Mouse (Mus musculus) hindbrain, embryonic 11.5 days (tissue): ENCODE results near the gene BC048562. TPM values are rescaled to one million over a fixed set of nuclear protein-coding genes. Genes with fewer than 3 reads are reported as not detected.

ENCODE experiments used
- ATAC-seq: fragments of 200-750 bp; cut with Nextera tagmentation; 2 replicates; pipeline ENCODE4 v1.8.0; 2017; ENCODE audit warnings: mild to moderate bottlenecking, moderate TSS enrichment, moderate library complexity; ENCODE audit not compliant: low FRiP score
- DNase-seq: peaks from one replicate; pipeline ENCODE4 v3.0.0-alpha.2; 2015; ENCODE audit warnings: low spot score
- H3K27ac ChIP-seq: fragments of 300-500 bp; sonication (generic); 2 replicates; pipeline ENCODE4 v1.5.1; 2014; ENCODE audit warnings: mild to moderate bottlenecking, low read depth, low read length
- H3K27me3 ChIP-seq: fragments of 300-500 bp; sonication (generic); 2 replicates; pipeline ENCODE4 v1.6.1; 2014; ENCODE audit warnings: mild to moderate bottlenecking, low read length, moderate library complexity, mixed read lengths; ENCODE audit not compliant: control insufficient read depth, insufficient read depth
- H3K36me3 ChIP-seq: fragments of 300-500 bp; sonication (generic); 2 replicates; pipeline ENCODE4 v1.6.1; 2014; ENCODE audit warnings: mild to moderate bottlenecking, low read length, moderate library complexity, mixed read lengths; ENCODE audit not compliant: control insufficient read depth, insufficient read depth
- H3K4me1 ChIP-seq: fragments of 300-500 bp; sonication (generic); replicated peaks from 2 replicates; pipeline ENCODE4 v1.6.1; 2014; ENCODE audit warnings: low read length, mixed read lengths; ENCODE audit not compliant: control insufficient read depth, insufficient read depth
- H3K4me2 ChIP-seq: fragments of 300-500 bp; sonication (generic); replicated peaks from 2 replicates; pipeline ENCODE4 v1.6.1; 2014; ENCODE audit warnings: mild to moderate bottlenecking, low read depth, low read length
- H3K4me3 ChIP-seq: fragments of 300-500 bp; sonication (generic); 2 replicates; pipeline ENCODE4 v1.5.1; 2014; ENCODE audit warnings: low read depth, low read length
- H3K9ac ChIP-seq: fragments of 300-500 bp; sonication (generic); 2 replicates; pipeline ENCODE4 v1.6.1; 2014; ENCODE audit warnings: low read depth, low read length
- H3K9me3 ChIP-seq: fragments of 300-500 bp; sonication (generic); 2 replicates; pipeline ENCODE4 v1.6.1; 2016; ENCODE audit warnings: low read length; ENCODE audit not compliant: control insufficient read depth
- WGBS: fragments of 180-500 bp; shearing (Covaris S2); extraction: QIAGEN DNeasy Blood & Tissue Kit; methylation state at CpG from one replicate; pipeline ENCODE4 v1.1.7; 2014; 5-methylcytosine and 5-hydroxymethylcytosine counted together
- polyA plus RNA-seq: library from polyadenylated mRNA; unstranded; fragments of >200 nt; fragmentation: Nextera tagmentation; extraction: Ambion mirVana; gene quantifications from 2 replicates; pipeline ENCODE4 v1.2.1, GENCODE M21; 2014

Gene BC048562
- polyA plus RNA-seq, 1 experiment from 2014 or later: not detected

- H3K36me3 ChIP-seq: no peaks in the 10 kb centered on the region
- peaks cover 3% of the 10 kb centered on the region; the same call in 1 of the 2 replicates for H3K4me1 ChIP-seq
- ATAC-seq (peak; percentile 71), DNase-seq (peak; percentile 80)
- H3K9ac ChIP-seq: peak within 1 kb of the TSS; percentile 49
- H3K9me3 ChIP-seq: no peaks in the 10 kb centered on the region
- no peaks in the 10 kb centered on the region for H3K27me3 ChIP-seq
- WGBS: 8% methylated on average over 10 of the region's 10 CpGs
- 0 out of 2 replicates have a peak within 1 kb of the TSS, but pooled peaks have one; percentile 14 for H3K27ac ChIP-seq
- peak within 1 kb of the TSS; percentile 43 for H3K4me3 ChIP-seq
- peak within 1 kb of the TSS; percentile 58 for H3K4me2 ChIP-seq
Measured at GRCm38 (mm10) chr9:108479721-108480351, 43.6 kb downstream of the BC048562 start, which contains the start of gene Lamb2. Gene Lamb2, plus strand, starts transcription at chr9:108479736.

- Histone ChIP-seq H3K9ac (no peak overlapping the region), H3K4me3 (0 out of 2 replicates have a peak overlapping the region, but pooled peaks have one; percentile 4), H3K9me3 (no peaks in the 10 kb centered on the region), H3K27ac (no peak overlapping the region), H3K36me3 (no peaks in the 10 kb centered on the region), H3K4me1 (peaks cover 3% of the 10 kb centered on the region; the same call in 1 of the 2 replicates), H3K27me3 (no peaks in the 10 kb centered on the region), H3K4me2 (no peak overlapping the region)
- ATAC-seq (no peak), DNase-seq (no peak)
- WGBS: 92% methylated on average over 28 of the region's 28 CpGs
Measured at GRCm38 (mm10) chr9:108480813-108481519, 44.7 kb downstream of the BC048562 start.

GRCm38 (mm10) chr9:108481520-108482210 lies 45.4 kb downstream of the BC048562 start:
- Histone ChIP-seq H3K9ac (no peak overlapping the region), H3K4me1 (peaks cover 3% of the 10 kb centered on the region; the same call in 1 of the 2 replicates), H3K9me3 (no peaks in the 10 kb centered on the region), H3K4me2 (no peak overlapping the region), H3K27ac (no peak overlapping the region), H3K4me3 (no peak overlapping the region), H3K27me3 (no peaks in the 10 kb centered on the region), H3K36me3 (no peaks in the 10 kb centered on the region)
- 90% methylated on average over 19 of the region's 19 CpGs for WGBS
- ATAC-seq: no peak
- no peak for DNase-seq

- ATAC-seq (no peak), DNase-seq (no peak)
- H3K27ac ChIP-seq: no peak overlapping the region
- H3K9me3 ChIP-seq: no peaks in the 10 kb centered on the region
- H3K27me3 ChIP-seq: no peaks in the 10 kb centered on the region
- WGBS: 93% methylated on average over 18 of the region's 18 CpGs
- H3K4me1 ChIP-seq: peaks cover 3% of the 10 kb centered on the region; the same call in 1 of the 2 replicates
- H3K9ac ChIP-seq: no peak overlapping the region
- H3K4me3 ChIP-seq: no peak overlapping the region
- H3K4me2 ChIP-seq: no peak overlapping the region
- no peaks in the 10 kb centered on the region for H3K36me3 ChIP-seq
Measured at GRCm38 (mm10) chr9:108483051-108483790, 46.9 kb downstream of the BC048562 start.

GRCm38 (mm10) chr9:108484021-108484420 lies 47.7 kb downstream of the BC048562 start:
- H3K27me3 ChIP-seq: no peaks in the 10 kb centered on the region
- WGBS: 95% methylated on average over 15 of the region's 15 CpGs
- H3K9ac ChIP-seq: no peak overlapping the region
- H3K27ac ChIP-seq: no peak overlapping the region
- no peak overlapping the region for H3K4me2 ChIP-seq
- ATAC-seq (no peak), DNase-seq (no peak)
- no peak overlapping the region for H3K4me3 ChIP-seq
- peaks cover 3% of the 10 kb centered on the region; the same call in 1 of the 2 replicates for H3K4me1 ChIP-seq
- H3K9me3 ChIP-seq: no peaks in the 10 kb centered on the region
- no peaks in the 10 kb centered on the region for H3K36me3 ChIP-seq

- no peak for ATAC-seq
- WGBS: 93% methylated on average over 19 of the region's 19 CpGs
- no peak overlapping the region for H3K4me2 ChIP-seq
- H3K9me3 ChIP-seq: no peaks in the 10 kb centered on the region
- peaks cover 2% of the 10 kb centered on the region; the same call in 1 of the 2 replicates for H3K4me1 ChIP-seq
- H3K9ac ChIP-seq: no peak overlapping the region
- DNase-seq: no peak
- H3K36me3 ChIP-seq: no peaks in the 10 kb centered on the region
- no peak overlapping the region for H3K27ac ChIP-seq
- no peak overlapping the region for H3K4me3 ChIP-seq
- no peaks in the 10 kb centered on the region for H3K27me3 ChIP-seq
Measured at GRCm38 (mm10) chr9:108485301-108485875, 49.1 kb downstream of the BC048562 start.

GRCm38 (mm10) chr9:108486973-108487530 lies 50.8 kb downstream of the BC048562 start:
- Histone ChIP-seq H3K9me3 (no peaks in the 10 kb centered on the region), H3K27me3 (no peaks in the 10 kb centered on the region), H3K4me2 (no peak overlapping the region), H3K27ac (no peak overlapping the region), H3K9ac (no peak overlapping the region), H3K4me1 (peaks cover 6% of the 10 kb centered on the region; the same call in 1 of the 2 replicates), H3K4me3 (no peak overlapping the region), H3K36me3 (no peaks in the 10 kb centered on the region)
- WGBS: 96% methylated on average over 8 of the region's 8 CpGs
- DNase-seq (no peak), ATAC-seq (no peak)

GRCm38 (mm10) chr9:108488403-108488802 lies 52.1 kb downstream of the BC048562 start:
- ATAC-seq (no peak), DNase-seq (no peak)
- Histone ChIP-seq H3K36me3 (peaks cover 6% of the 10 kb centered on the region), H3K27me3 (no peaks in the 10 kb centered on the region), H3K4me2 (no peak overlapping the region), H3K4me3 (no peak overlapping the region), H3K27ac (no peak overlapping the region), H3K4me1 (peaks cover 10% of the 10 kb centered on the region; the same call in 1 of the 2 replicates), H3K9ac (no peak overlapping the region), H3K9me3 (no peaks in the 10 kb centered on the region)
- 97% methylated on average over 17 of the region's 17 CpGs for WGBS
